Mouse (Mus musculus): ENCODE results near the gene Tmem210. TPM values are rescaled to one million over a fixed set of nuclear protein-coding genes. Genes with fewer than 3 reads are reported as not detected.

The Tmem210 gene
- total and polyA plus RNA-seq, 3 experiments = not detected

- peak; percentile 2; the same call in 1 of the 2 replicates for TF ChIP-seq RAD21 (IDR thresholded peaks at IDR 0.05; ENCODE audit: low read depth, low read length)
- no peak for TF ChIP-seq MYB (IDR thresholded peaks at IDR 0.05; ENCODE audit: low read depth, low read length)
- peak in 2 of 3 experiments; percentile 17 to 25; a peak in 1 of 6 replicates for TF ChIP-seq CTCF (IDR thresholded peaks at IDR 0.05 in 2 of 3, conservative IDR thresholded peaks at IDR 0.05 in 1 of 3; ENCODE audit: control insufficient read depth in 1 of 3, insufficient read depth in 1 of 3, low read depth in 2 of 3, low read length in 3 of 3, poor library complexity in 1 of 3, severe bottlenecking in 1 of 3)
- TF ChIP-seq POLR2AphosphoS5 (IDR thresholded peaks at IDR 0.05; ENCODE audit: borderline replicate concordance, low read depth, low read length) = no peak
- TF ChIP-seq ZNF384 (IDR thresholded peaks at IDR 0.05; ENCODE audit: low read depth, low read length) = no peak
- no peak for TF ChIP-seq ELF1 (IDR thresholded peaks at IDR 0.05; ENCODE audit: low read depth, low read length)
- Histone ChIP-seq H3K27ac (ENCODE audit: control insufficient read depth, low read depth, low read length) (no peak overlapping the region), H3K9ac (ENCODE audit: control insufficient read depth, low read depth, low read length, poor library complexity, severe bottlenecking) (no peak overlapping the region), H3K9me3 (replicated peaks; ENCODE audit: insufficient read depth, low read length) (no peaks in the 10 kb centered on the region), H3K4me3 (ENCODE audit: control insufficient read depth in 1 of 2, insufficient read depth in 1 of 2, low read depth in 2 of 2, low read length in 2 of 2) (no peak overlapping the region), H3K79me2 (ENCODE audit: control insufficient read depth, insufficient read depth, low read length, poor library complexity) (no peaks in the 10 kb centered on the region), H3K27me3 (ENCODE audit: control insufficient read depth in 1 of 2, insufficient read depth in 2 of 2, low read length in 2 of 2) (no peaks in the 10 kb centered on the region), H3K36me3 (ENCODE audit: control insufficient read depth in 1 of 2, insufficient read depth in 2 of 2, low read length in 2 of 2) (peaks cover 0 to 6% of the 10 kb centered on the region in 2 experiments; a peak in 2 of 4 replicates), H3K4me1 (ENCODE audit: control insufficient read depth in 1 of 2, insufficient read depth in 2 of 2, low read length in 2 of 2) (peaks cover 7 to 27% of the 10 kb centered on the region in 2 experiments)
- DNase-seq (ENCODE audit: low read depth, low spot score) = no peak
These were observed 3.5 kb downstream of the Tmem210 start for GRCm38 (mm10) chr2:25291184-25292053.

- H3K4me3 ChIP-seq (ENCODE audit: control insufficient read depth in 1 of 2, insufficient read depth in 1 of 2, low read depth in 2 of 2, low read length in 2 of 2) = no peak overlapping the region
- TF ChIP-seq MAZ (IDR thresholded peaks at IDR 0.05; ENCODE audit: low read depth, low read length) = no peak
- TF ChIP-seq KAT2A (conservative IDR thresholded peaks at IDR 0.05; ENCODE audit: low read depth, low read length) = no peak
- TF ChIP-seq MXI1 (IDR thresholded peaks at IDR 0.05; ENCODE audit: low read depth, low read length) = no peak
- TF ChIP-seq RCOR1 (IDR thresholded peaks at IDR 0.05; ENCODE audit: low read depth, low read length) = no peak
- TF ChIP-seq TAL1 (IDR thresholded peaks at IDR 0.05; ENCODE audit: low read length) = no peak
- no peak for TF ChIP-seq ETS1 (IDR thresholded peaks at IDR 0.05; ENCODE audit: low read depth, low read length)
- no peak for TF ChIP-seq POLR2AphosphoS2 (IDR thresholded peaks at IDR 0.05; ENCODE audit: low read length)
- TF ChIP-seq NELFE (IDR thresholded peaks at IDR 0.05; ENCODE audit: low read depth, low read length) = no peak
- TF ChIP-seq EP300 (IDR thresholded peaks at IDR 0.05; ENCODE audit: low read depth in 1 of 2, low read length in 2 of 2) = no peak
- no peak for TF ChIP-seq ELF1 (IDR thresholded peaks at IDR 0.05; ENCODE audit: low read depth, low read length)
- no peak for TF ChIP-seq HCFC1 (IDR thresholded peaks at IDR 0.05; ENCODE audit: low read depth, low read length)
- TF ChIP-seq ZKSCAN1 (IDR thresholded peaks at IDR 0.05; ENCODE audit: low read depth, low read length) = no peak
- no peak for TF ChIP-seq ZMIZ1 (IDR thresholded peaks at IDR 0.05; ENCODE audit: low read depth, low read length)
- no peak for TF ChIP-seq MYC (IDR thresholded peaks at IDR 0.05; ENCODE audit: low read depth, low read length)
- TF ChIP-seq MAFK (IDR thresholded peaks at IDR 0.05; ENCODE audit: borderline replicate concordance, low read depth, low read length) = no peak
- TF ChIP-seq ZC3H11A (IDR thresholded peaks at IDR 0.05; ENCODE audit: low read depth, low read length) = no peak
- TF ChIP-seq BHLHE40 (IDR thresholded peaks at IDR 0.05; ENCODE audit: borderline replicate concordance, low read depth, low read length) = no peak
- no peak for TF ChIP-seq UBTF (IDR thresholded peaks at IDR 0.05; ENCODE audit: borderline replicate concordance, insufficient read depth, low read depth, low read length)
- H3K4me1 ChIP-seq (ENCODE audit: control insufficient read depth in 1 of 2, insufficient read depth in 2 of 2, low read length in 2 of 2) = peaks cover 4 to 21% of the 10 kb centered on the region in 2 experiments
- no peak overlapping the region for H3K27ac ChIP-seq (ENCODE audit: control insufficient read depth, low read depth, low read length)
- no peaks in the 10 kb centered on the region; a peak in 2 of 4 replicates for H3K36me3 ChIP-seq (ENCODE audit: control insufficient read depth in 1 of 2, insufficient read depth in 2 of 2, low read length in 2 of 2)
- H3K9ac ChIP-seq (ENCODE audit: control insufficient read depth, low read depth, low read length, poor library complexity, severe bottlenecking) = no peak overlapping the region
- peaks cover 0 to 4% of the 10 kb centered on the region in 2 experiments; a peak in 1 of 4 replicates for H3K27me3 ChIP-seq (ENCODE audit: control insufficient read depth in 1 of 2, insufficient read depth in 2 of 2, low read length in 2 of 2)
- H3K79me2 ChIP-seq (ENCODE audit: control insufficient read depth, insufficient read depth, low read length, poor library complexity) = no peaks in the 10 kb centered on the region
- H3K9me3 ChIP-seq (replicated peaks; ENCODE audit: insufficient read depth, low read length) = no peaks in the 10 kb centered on the region
- no peak for DNase-seq (ENCODE audit: low read depth, low spot score)
These were observed 4.2 kb downstream of the Tmem210 start for GRCm38 (mm10) chr2:25292054-25292544.

Measured in MEL (cell line).